Mouse (Mus musculus) erythroblast, adult 5-6 weeks (primary cell): ENCODE data around the gene Grik4. TPM values are rescaled to one million over a fixed set of nuclear protein-coding genes. Genes with fewer than 3 reads are reported as not detected.

Experiments
- ATAC-seq: replicated peaks from 2 replicates; pipeline ENCODE4 v1.8.0; 2016; ENCODE audit warnings: moderate number of reproducible peaks, mild to moderate bottlenecking, moderate TSS enrichment, inconsistent platforms; ENCODE audit not compliant: poor library complexity, low FRiP score, severe bottlenecking
- total RNA-seq, 2 experiments: library from RNA; stranded (forward) in 1 of 2; stranded (reverse) in 1 of 2; fragments of 150-400 nt in 1 of 2; fragments of 200-764, 138-1000 nt in 1 of 2; gene quantifications; 2 replicates each; pipeline versions ENCODE4 v1.2.3 to v1.2.4; 2015 to 2017; ENCODE audit warnings: low replicate concordance in 2 of 2

Grik4 gene
- total RNA-seq, 2 experiments from 2014 or later: not detected

GRCm38 (mm10) chr9:42471921-42472747 is 472.2 kb downstream of the Grik4 start:
- peak; percentile 81 for ATAC-seq

DNA sequence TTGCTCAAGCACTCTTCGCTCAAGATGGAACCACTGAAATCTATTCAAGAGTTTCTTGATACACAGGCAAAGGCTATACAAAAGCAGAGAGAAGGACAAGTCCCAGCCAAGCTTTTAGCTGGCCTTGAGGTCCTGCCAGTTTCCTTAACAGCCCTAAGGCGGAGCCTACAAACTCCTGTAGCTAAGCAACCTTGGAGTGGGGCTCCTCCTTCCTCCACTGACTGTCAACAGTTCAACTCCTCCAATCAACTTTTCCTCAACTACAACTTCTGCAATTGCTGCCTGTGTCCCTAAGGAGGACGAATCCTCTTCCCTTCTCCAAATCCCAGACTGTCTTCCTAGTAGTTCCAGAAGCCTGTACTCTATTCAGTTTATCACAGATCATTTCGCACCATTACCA is 473.1 kb downstream of the Grik4 start:
- ATAC-seq: peak; percentile 89

GRCm38 (mm10) chr9:42469323-42469722 is 475.0 kb downstream of the Grik4 start:
- no peak for ATAC-seq

DNA sequence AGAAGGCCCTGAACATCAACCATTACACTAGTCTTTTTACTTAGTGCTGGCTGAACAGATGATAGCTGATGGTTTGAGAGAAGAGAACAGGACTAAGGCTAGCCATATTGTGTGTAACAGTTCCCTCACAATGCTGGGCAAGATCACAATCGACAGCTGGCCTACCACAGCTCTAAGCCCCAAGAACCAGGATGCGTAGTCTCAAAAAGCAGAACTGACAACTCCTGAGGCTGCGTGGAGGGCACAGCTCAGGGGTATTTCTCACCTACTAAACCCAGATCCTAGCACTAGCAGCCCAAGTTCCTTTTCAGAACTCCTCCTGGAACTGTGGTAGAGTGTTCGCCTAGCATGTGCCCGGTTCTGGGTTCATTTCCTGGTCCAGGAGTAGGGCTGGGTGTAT is 475.9 kb downstream of the Grik4 start:
- no peak for ATAC-seq

Other genes with a start within 250 kb of the Grik4 start
- 165 and 220 TPM in 2 replicates for gene Arhgef12, start 162.7 kb upstream of the Grik4 start, total RNA-seq (2015; ENCODE audit: low replicate concordance)
- gene Arhgef12, start 162.7 kb upstream of the Grik4 start, total RNA-seq (2017; ENCODE audit: low replicate concordance): 344 and 355 TPM in 2 replicates
- gene Tmem136, start 172.1 kb upstream of the Grik4 start, total RNA-seq (2015; ENCODE audit: low replicate concordance): 0.38 and 5.6 TPM in 2 replicates
- 1.9 and 3.1 TPM in 2 replicates for gene Tmem136, start 172.1 kb upstream of the Grik4 start, total RNA-seq (2017; ENCODE audit: low replicate concordance)